Mouse (Mus musculus): ENCODE measurements around the gene Degs1. TPM values are rescaled to one million over a fixed set of nuclear protein-coding genes. Genes with fewer than 3 reads are reported as not detected.
"Not testable (repeated sequence)": the region's sequence is repeated elsewhere in the genome, so short reads cannot be mapped to it uniquely, and the experiment has no call there.

Degs1 gene
- total RNA-seq (2021): 10 to 100 TPM; 54.9 to 60.7 TPM

DNA sequence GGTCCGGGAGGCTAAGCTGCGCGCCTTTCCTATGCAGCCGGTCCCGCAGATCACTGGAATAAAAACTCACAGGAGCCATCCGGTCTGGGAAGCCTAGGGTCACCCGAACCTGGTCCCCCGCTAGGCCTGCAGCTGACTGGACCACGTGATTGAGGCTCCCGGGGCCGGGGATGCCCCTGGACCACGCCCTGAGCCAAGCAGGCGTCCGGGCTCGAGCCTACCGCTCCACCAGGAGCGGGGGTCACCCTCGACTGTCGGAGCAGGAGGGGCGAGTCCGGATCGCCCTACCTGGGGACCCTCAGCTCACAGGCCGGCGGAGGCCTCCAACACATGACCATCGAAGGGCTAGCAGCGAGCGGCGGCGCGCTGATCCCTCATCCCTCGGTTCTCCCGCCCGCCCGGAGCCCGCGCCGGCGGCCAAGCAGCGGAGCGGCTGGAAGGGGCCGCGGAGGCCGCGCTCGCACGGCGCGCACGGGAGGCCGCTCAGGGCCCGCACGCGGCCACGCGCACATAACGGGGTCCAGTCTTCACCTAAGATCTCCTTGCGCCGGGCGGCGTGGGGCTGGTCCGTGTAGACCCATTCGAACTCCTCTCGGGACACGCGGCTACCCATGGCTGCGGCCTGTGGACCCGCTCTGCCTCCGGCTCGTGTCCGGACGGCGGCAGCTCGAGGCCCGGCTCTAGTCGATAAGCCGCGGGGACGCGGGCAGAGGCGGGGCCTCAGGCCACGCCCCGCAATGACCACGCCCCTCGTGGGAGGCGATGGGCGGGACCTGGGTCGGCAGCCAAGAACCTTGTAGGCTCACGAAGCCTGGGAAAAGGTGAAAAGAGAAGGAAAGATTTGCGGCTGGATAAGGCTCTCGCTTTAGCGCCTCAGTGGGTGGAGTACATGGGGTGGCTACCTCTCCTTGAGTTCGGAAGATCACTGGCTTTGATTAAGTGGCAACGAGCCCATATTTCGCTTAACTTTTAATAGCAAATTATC, at the start of gene Degs1:
Degs1 (minus strand) TSS at position 714 of the 985 bp plus-strand sequence.
- intact Hi-C loops (cut with DNase I): loop anchor here (2.0 to 10.0 kb wide), 2 partner anchors 58 to 252 kb away; partner anchors contain the start of gene Fbxo28
- peak; percentile 93 for DNase-seq (ENCODE audit: low spot score)

DNA sequence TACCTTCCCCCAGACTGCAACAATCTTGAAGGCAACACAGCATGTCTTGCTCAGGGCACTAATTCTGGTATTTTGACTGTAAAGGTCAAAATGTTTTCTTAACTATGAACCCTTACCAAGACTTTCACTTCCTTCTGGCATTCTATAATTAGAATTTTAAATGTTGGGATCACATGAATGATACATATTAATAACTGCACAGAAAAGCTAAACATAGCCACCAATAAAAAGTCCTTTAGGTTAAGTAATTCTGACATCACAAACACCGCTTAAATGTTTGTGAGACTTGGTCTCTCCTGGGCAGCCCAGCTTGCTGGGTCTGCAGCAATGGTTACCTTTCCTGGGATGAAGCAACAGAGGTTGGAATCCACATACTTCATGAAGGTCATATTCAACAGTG, 43.3 kb upstream of the Degs1 start:
- intact Hi-C loops (cut with DNase I): no loop called here
- no peak for DNase-seq (ENCODE audit: low spot score)

DNA sequence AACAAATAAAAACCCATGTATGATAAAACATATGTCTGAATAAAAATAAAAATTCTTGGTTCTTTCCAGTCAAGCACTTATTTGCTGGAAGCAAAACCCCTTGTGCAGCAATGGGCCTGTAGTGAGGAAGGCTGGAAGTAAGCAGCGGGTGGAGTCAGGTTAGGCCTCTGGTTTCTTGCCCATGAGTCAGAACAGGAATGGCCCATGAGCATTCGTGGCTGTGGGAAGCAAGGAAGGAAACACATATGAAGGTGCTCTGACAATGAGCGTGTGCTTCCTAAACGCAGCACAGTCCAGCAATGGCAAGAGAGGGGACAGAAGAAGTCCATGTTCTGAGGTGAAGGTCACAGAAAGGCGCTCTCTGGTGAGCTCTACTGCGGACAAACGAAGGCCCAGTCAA, 41.9 kb upstream of the Degs1 start:
- intact Hi-C loops (cut with DNase I): no loop called here
- DNase-seq (ENCODE audit: low spot score): no peak

DNA sequence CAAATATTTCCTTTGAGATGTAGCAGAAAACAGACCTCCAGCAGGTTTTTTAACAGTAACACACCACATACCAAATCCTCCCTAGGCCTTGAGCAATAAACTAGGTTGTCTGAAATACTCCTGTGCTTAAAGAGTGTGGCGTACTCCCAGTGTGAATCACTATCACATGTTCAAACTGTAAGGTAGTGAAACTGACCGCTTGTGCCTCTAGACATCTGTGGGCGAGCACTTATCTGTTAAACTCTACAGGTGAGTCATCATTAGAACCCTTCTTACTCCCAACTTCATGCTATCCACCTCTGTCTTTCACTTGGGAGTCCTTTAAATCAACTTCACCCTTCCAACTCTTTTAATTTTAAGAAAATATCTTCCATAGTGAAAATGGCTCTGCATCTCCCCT, 40.5 kb upstream of the Degs1 start:
- intact Hi-C loops (cut with DNase I): no loop called here
- DNase-seq (ENCODE audit: low spot score): no peak

DNA sequence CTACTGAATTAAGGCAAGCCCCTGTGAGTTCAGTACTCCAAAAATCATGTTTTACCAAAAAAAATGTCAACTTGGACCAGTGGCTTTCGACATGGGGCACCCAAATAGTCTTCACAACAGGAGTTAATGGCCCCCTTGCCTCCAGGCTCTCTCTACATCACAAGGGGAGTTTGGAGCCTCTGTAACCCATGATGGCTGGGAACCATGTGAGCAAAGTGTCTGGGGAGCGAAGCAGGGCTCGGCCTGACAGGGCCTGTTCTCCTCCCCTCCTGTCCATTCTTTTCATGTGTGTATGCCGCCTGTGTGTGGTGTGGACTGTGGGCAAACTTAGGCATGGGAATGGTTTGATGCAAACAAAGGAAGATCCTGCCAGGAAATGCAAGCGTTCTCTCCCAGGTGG, 31.6 kb upstream of the Degs1 start:
- no peak for DNase-seq (ENCODE audit: low spot score)
- intact Hi-C loops (cut with DNase I): no loop called here

DNA sequence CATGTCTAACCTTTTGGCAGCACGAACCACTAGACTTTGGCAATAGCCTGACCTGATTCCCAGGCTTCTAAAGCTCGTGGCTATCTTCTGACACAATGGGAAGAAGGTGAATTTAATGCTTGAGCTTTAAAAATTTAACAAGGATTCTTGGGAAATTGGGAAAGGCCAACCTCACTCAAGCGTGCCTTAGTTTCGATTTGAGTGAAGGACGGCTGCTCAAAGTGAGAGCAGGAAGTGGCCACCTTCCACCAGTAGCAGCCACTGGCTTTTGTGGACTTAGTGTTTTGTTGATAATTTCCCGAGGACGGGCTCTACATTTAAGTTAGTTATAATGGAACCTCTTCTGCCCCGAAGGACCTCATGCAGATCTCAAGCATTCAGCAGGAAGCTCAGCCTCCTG, 30.6 kb upstream of the Degs1 start:
- intact Hi-C loops (cut with DNase I): no loop called here
- DNase-seq (ENCODE audit: low spot score): no peak

DNA sequence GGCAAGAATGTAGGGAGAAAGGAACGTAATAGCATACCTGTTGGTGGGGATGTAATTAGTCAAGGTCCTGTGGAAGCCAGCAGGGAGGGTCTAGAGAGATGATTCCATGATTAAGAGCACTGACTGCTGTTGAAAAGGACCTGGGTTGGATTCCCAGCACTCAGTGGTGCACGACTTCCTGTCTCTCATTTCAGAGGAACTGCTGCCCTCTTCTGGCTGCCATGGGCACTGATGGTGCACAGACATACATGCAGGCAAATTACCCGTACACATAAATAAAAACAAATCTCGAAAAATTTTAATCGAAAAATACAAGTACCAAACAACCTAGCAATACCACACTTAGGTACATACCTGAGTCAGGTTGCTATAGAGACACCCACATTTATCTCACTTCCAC, 28.8 kb upstream of the Degs1 start:
- intact Hi-C loops (cut with DNase I): no loop called here
- no peak for DNase-seq (ENCODE audit: low spot score)

DNA sequence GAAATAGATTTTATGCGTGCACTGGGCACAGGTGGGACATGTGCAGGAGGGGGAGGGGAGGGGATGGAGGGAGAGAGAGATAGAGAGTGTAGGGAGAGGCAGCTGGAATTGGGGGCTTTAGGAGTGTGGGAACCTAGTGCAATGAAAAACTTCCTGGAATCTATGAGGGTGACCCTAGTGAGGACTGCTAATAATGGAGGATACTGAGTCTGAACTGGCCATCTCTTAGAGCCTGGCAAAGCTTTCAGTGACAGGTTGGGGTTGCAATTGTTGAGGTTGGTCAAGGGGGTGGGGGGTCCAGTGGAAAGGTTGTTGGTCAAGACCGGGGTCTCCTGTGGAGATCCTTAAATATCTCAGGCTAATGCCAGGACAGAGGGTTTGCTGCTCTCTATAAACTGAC, 27.7 kb upstream of the Degs1 start:
- no peak for DNase-seq (ENCODE audit: low spot score)
- intact Hi-C loops (cut with DNase I): no loop called here

DNA sequence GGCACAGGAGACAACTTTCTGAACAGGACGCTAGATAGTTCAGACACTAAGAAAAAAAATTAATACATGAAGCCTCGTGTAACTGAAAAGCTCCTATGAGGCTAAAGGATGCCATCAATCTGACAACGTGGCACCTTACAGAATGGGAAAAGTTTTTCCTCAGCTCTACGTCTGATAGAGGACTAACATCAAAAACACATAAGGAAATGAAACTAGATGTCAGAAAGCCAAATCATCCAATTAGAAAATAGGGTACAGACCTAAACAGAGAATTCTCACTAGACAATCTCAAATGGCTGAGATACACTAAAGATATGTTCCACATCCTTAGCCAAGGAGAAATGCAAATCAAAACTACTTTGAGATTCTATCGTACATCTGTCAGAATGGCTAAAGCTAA, 26.8 kb upstream of the Degs1 start:
- intact Hi-C loops (cut with DNase I): no loop called here
- DNase-seq (ENCODE audit: low spot score): no peak

DNA sequence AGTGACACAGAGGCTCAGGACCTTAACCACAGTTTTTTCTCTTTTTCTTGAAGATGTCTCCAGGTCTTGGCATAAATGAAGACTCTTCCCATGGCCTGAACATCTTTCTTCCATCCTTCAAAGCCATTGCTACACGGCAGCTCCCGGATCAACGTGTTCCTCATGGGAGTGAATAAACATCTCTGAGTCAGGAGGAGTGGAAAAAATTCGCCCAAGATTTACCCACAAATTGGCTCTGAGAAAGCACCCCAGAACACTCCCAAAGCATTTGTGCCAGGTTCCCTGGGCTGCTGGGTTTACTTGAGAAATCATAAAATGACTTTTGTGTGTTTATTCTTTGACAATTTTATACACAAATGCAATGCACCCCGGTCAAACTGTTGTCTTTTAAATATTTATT, 20.3 kb upstream of the Degs1 start:
- no peak for DNase-seq (ENCODE audit: low spot score)
- intact Hi-C loops (cut with DNase I): no loop called here

DNA sequence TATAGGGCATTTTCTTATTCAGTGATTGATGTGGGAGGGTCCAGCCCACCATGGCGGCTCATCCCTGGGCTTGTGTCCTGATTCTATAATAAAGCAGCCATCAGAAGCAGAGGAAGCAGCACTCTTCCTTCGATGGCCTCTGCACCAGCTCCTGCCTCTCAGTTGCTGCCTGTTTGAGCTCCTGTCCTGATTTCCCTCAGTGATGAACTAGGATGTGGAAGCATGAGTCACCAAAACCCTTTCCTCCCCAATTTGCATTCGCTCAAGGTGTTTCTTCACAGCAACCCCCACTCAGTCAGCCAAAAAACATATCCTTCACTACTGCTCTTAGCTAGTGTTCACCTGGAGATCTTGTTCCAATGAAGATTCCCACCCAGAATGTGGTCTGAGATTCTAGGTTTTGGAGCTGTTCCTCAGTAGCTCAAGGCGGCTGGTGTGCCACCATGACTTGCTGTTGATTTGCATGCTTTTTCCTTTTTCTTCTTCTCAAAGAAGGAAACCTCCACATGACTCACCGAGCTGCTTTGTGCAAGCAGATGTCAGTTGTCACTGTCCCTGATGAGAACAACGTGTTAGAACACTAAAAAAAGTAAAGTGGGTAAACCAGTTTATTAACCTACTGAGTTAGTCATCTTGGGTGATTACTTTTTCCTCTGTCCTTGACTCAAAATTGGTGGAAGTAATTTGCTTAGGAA, 19.7 kb upstream of the Degs1 start:
- DNase-seq (ENCODE audit: low spot score): no peak
- intact Hi-C loops (cut with DNase I): no loop called here

DNA sequence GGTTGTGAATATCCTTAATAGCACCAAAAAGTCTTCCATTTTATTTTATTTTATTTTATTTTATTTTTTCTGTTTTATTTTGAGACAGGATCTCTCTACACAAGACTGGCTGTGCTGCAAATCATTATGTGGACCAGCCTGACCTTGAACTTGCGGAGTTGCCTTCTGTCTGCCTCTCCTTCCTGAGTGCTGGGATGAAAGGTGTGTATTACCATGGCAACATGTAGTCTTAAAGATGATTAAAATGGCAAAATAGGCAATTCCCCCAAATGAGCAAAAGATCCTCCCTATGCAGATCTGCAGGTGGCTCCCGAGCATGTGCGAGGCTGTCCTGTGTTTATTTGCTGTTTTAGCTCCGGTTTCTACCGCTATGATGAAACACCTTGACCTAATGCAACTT, 15.2 kb upstream of the Degs1 start:
- intact Hi-C loops (cut with DNase I): no loop called here
- no peak for DNase-seq (ENCODE audit: low spot score)

DNA sequence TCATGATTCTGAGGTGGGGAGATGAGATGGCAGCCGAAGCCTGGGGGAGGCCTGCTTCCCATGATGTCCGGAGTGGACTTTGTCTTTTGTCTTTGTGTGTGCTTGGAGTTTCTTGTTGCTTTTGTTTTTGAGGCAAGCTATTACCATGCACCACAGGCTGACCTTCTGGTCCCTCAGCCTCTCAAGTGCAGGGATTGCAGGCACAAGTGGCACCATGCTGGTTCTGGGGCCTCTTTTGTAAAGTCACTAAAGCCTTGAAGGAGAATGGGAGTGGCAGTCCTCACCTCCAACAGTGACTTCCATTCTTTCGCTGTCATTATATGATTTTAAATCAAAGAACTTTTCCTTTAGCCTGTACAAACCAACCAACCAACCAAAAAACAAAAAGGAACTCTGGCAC, 14.6 kb upstream of the Degs1 start:
- intact Hi-C loops (cut with DNase I): no loop called here
- DNase-seq (ENCODE audit: low spot score): no peak

DNA sequence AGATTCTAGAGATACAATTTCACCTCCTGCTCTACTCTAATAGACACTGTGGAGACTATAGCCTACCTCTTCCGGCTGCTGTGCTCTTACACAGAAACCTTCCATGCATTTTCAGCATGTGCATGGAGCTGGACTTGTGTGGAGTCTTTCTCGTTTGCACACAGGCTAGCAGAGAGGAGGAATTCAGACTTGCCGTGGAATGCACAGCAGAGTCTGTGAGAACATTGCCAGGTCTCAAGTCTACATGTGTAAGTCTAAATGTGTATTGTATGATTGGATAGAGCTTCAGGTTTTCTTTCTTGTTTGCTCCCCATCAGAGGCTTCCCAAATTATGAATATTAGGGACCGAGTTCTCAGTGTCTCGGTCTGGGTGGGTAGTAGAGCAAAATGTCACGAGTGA, 14.2 kb upstream of the Degs1 start:
- DNase-seq (ENCODE audit: low spot score): no peak
- intact Hi-C loops (cut with DNase I): no loop called here

DNA sequence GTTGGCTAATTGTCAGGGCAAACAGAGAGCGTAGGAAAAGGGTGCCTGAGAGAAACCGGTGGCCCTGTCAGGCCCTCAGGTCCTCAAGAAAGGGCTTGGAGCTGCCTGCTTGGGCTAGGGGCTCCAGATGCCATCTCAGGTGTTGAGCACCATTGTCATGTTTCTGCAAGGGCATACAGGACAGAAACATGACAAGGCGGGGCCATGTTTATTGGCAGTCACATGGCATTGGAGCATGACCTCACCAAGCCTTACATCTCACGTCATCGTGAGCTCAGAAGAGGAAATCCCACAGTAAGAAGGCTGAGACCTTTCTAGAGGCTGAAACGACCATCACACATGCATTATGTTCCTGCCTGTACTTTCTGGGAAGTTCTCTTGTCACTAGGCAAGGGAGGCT, 13.5 kb upstream of the Degs1 start:
- intact Hi-C loops (cut with DNase I): no loop called here
- DNase-seq (ENCODE audit: low spot score): no peak

DNA sequence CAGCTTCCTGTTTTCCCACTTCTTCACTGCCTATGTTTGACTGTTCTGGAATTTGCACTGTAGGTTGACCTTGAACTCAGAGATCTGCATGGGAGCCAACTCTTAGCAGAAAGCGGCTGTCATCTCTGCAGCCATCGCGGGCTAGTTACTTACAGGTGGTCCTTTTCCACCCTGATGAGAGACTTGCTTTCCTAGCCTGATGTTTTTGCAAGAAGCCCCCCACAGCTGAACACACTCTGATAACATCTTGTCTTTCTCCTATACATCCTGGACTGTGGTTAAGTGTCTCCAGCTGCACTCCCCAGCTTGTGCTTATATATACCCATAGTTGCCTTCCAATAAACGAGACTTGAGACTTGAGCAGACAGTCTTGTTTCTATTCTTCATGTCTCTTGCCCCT, 9.7 kb upstream of the Degs1 start:
- intact Hi-C loops (cut with DNase I): no loop called here
- DNase-seq (ENCODE audit: low spot score): no peak

DNA sequence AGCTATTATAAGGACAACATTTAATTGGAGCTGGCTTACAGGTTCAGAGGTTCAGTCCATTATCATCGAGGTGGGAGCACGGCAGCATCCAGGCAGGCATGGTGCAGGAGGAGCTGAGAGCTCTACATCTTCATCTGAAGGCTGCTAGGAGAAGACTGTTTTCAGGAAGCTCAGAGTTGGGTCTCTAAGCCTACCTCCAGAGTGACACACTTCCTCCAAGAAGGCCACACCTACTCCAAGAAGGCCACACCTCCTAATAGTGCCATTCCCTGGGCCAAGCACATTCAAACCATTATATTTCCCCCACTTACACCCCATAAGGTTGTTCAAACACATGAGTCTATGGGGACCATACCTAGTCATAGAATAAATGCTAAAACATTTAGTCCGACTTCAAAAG, 8.1 kb upstream of the Degs1 start:
- intact Hi-C loops (cut with DNase I); DNase-seq (ENCODE audit: low spot score): not testable (repeated sequence)

DNA sequence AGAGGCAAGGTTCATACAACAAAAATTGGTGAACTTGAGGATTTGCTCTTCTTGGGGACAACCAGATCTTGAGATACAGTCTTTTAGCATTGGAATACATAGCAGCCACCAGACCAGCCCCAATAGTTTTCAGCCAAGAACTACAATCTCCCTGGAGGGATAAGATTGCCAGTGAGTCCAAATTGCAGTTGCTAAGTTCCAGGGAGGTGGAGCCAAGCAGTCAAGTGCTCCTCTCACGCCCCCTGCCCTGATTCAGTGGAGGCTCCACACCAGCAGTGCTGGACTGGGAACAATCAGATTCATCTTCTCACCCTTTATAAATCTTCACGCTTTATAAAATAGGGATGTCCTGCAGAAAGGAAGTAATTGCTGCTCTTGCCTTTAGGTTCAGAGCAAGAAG, 7.2 kb upstream of the Degs1 start:
- intact Hi-C loops (cut with DNase I): loop anchor here (10.0 kb wide), 1 partner anchor 245 kb away; no protein-coding TSS in a partner anchor
- DNase-seq (ENCODE audit: low spot score): no peak

DNA sequence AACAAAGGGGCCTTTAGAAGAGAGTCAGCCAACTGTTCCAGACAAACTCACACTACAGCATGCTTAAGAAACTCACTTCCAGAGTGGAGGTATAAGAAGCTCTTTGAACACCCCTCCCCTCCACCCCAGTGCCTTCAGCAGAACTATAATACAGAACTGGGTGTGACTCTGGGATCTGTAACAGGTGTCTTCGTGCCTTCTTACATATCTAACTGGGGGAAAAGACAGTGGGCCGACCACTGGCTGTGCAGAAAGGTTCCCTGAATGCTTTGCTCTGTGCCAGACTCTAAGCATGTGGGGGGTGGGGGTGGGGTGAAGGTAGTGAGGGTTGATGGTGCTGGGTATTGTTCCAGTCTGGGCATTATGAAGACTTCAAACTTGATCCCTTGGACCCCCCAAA, 6.0 kb upstream of the Degs1 start:
- intact Hi-C loops (cut with DNase I): loop anchor here (10.0 kb wide), 1 partner anchor 246 kb away; no protein-coding TSS in a partner anchor
- no peak for DNase-seq (ENCODE audit: low spot score)

DNA sequence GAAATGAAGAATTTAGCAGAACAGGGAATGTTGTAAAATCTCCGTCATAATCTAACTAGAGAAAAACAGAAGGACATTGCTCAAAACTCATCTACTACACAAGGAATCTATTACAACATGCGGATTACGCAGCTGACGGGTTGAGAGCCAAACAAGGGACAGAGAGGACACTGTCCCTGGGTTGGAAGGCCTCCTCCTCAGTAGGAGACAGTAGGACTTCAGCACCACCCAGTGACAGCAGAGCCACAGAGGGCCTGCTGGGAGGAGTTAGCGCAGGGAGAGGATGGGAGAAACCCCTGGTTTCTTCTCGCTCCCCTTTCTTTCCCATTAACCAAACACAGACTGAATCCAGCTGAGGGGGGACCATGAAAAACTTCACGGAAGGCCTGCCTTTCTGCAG, 5.2 kb upstream of the Degs1 start:
- DNase-seq (ENCODE audit: low spot score): no peak
- intact Hi-C loops (cut with DNase I): loop anchor here (10.0 kb wide), 1 partner anchor 247 kb away; no protein-coding TSS in a partner anchor

DNA sequence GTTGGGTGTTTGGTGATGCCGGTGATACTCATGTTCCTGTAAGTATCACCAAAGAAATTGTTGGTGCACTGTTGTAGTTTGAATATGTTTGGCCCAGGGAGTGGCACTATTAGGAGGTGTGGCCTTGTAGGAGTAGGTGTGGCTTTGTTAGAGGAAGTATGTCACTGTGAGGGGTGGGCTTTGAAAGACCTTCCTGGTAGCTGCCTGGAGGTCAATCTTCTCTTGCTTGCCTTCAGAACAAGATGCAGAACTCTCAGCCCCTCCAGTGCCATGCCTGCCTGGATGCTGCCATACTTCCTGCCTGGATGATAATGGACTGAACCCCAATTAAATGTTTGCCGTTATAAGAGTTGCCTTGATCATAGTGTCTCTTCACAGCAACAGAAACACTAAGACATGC, 2.2 kb upstream of the Degs1 start:
- no peak for DNase-seq (ENCODE audit: low spot score)
- intact Hi-C loops (cut with DNase I): loop anchor here (10.0 kb wide), 1 partner anchor 250 kb away; no protein-coding TSS in a partner anchor

Measured in heart, postnatal 25 days (tissue).